Mouse (Mus musculus) embryonic facial prominence, embryonic 15.5 days (tissue): ENCODE results near the gene Pecam1. TPM values are rescaled to one million over a fixed set of nuclear protein-coding genes. Genes with fewer than 3 reads are reported as not detected.

Source experiments
- ATAC-seq: fragments of 200-750 bp; cut with Nextera tagmentation; 2 replicates; pipeline ENCODE4 v1.8.0; 2017; ENCODE audit warnings: low read depth, moderate TSS enrichment; ENCODE audit not compliant: insufficient number of reproducible peaks, low FRiP score, low TSS enrichment
- H3K27ac ChIP-seq: fragments of 300-500 bp; sonication (generic); replicated peaks from 2 replicates; pipeline ENCODE4 v1.5.1; 2015; ENCODE audit warnings: mild to moderate bottlenecking, inconsistent platforms
- H3K27me3 ChIP-seq: fragments of 300-500 bp; sonication (generic); 2 replicates; pipeline ENCODE4 v1.6.1; 2015; ENCODE audit warnings: inconsistent platforms
- H3K36me3 ChIP-seq: fragments of 300-500 bp; sonication (generic); 2 replicates; pipeline ENCODE4 v1.6.1; 2015; ENCODE audit warnings: mild to moderate bottlenecking, inconsistent platforms
- H3K4me1 ChIP-seq: fragments of 300-500 bp; sonication (generic); 2 replicates; pipeline ENCODE4 v1.6.1; 2015; ENCODE audit warnings: inconsistent platforms
- H3K4me2 ChIP-seq: fragments of 300-500 bp; sonication (generic); replicated peaks from 2 replicates; pipeline ENCODE4 v1.6.1; 2015; ENCODE audit warnings: mild to moderate bottlenecking, inconsistent platforms
- H3K4me3 ChIP-seq: fragments of 300-500 bp; sonication (generic); replicated peaks from 2 replicates; pipeline ENCODE4 v1.5.1; 2015; ENCODE audit warnings: mild to moderate bottlenecking, inconsistent platforms
- H3K9ac ChIP-seq: fragments of 300-500 bp; sonication (generic); 2 replicates; pipeline ENCODE4 v1.6.1; 2015; ENCODE audit warnings: inconsistent platforms
- H3K9me3 ChIP-seq: fragments of 300-500 bp; sonication (generic); replicated peaks from 2 replicates; pipeline ENCODE4 v1.6.1; 2016; ENCODE audit warnings: inconsistent platforms
- WGBS: fragments of 180-500 bp; shearing (Covaris S2); methylation state at CpG from one replicate; pipeline ENCODE4 v1.1.7; 2015; 5-methylcytosine and 5-hydroxymethylcytosine counted together
- polyA plus RNA-seq: library from polyadenylated mRNA; unstranded; fragments of >200 nt; fragmentation: Nextera tagmentation; extraction: Ambion mirVana; gene quantifications from 2 replicates; pipeline ENCODE4 v1.2.1, GENCODE M21; 2015

The Pecam1 gene
- 43.6 and 43.7 TPM in 2 replicates for polyA plus RNA-seq

DNA sequence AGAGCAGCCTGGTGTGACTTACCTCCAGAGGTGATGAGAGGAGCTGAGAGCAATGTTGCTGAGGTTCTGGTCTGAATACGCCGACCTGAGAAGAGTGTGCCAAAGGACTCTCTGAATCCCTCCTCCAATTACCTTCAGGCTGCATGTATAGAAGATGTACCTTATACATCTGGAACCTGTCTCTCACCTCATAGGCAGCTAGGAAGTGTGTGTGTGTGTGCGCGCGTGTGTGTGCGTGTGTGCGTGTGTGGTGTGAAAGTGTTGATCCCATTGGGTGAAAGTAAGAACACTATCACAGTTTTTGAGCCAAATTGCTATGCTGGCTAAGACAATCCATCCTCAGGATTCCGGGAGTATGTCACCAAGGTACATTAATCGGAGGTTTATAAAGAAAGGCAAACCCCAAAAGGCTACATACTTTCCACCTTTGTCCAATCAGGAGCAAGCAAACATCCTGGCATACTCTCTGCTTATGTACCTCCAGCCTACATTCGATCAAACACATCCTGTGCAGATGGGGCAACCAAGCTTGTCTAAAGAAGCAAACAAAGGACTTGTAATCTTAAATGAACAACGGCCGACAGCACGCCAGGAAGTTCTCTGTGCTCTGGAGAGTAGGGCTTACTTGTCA, at the start of gene Pecam1:
Gene Pecam1 (minus strand): TSS at position 508 of the 631 bp plus-strand sequence.
- Histone ChIP-seq H3K4me2 (no peak within 1 kb of the TSS), H3K9ac (no peak within 1 kb of the TSS), H3K27me3 (no peaks in the 10 kb centered on the region), H3K9me3 (no peaks in the 10 kb centered on the region), H3K27ac (no peak within 1 kb of the TSS), H3K4me1 (no peaks in the 10 kb centered on the region), H3K36me3 (no peaks in the 10 kb centered on the region), H3K4me3 (no peak within 1 kb of the TSS)
- WGBS = 83% methylated on average over 13 of the region's 13 CpGs
- no peak for ATAC-seq

- Histone ChIP-seq H3K9ac (no peak overlapping the region), H3K4me2 (no peak overlapping the region), H3K9me3 (no peaks in the 10 kb centered on the region), H3K4me1 (peaks cover 12% of the 10 kb centered on the region; the same call in 1 of the 2 replicates), H3K36me3 (peaks cover 49% of the 10 kb centered on the region), H3K4me3 (no peak overlapping the region), H3K27ac (0 out of 2 replicates have a peak overlapping the region, but pooled peaks have one; percentile 41), H3K27me3 (no peaks in the 10 kb centered on the region)
- peak; percentile 83 for ATAC-seq
- WGBS = 25% methylated on average over 9 of the region's 9 CpGs
Measured at GRCm38 (mm10) chr11:106795679-106796078, 45.3 kb upstream of the Pecam1 start.

DNA sequence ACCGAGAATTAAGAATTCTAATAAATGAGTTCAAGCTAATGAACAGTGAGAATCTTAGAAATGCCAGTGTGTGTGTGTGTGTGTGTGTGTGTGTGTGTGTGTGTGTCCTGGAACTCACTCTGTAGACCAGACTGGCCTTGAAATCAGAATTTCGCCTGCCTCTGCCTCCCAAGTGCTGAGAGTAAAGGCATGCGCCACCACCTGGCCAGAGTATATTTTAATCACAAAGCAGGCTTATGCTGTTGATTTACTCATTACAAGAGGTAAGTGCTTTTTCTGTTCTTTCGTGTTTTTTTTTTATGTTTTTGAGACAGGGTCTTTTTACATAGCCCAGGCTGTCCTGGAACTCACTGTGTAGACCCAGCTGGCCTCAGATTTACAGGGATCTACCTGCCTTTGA, 43.4 kb upstream of the Pecam1 start:
- Histone ChIP-seq H3K9ac (no peak overlapping the region), H3K4me2 (no peak overlapping the region), H3K4me3 (no peak overlapping the region), H3K27ac (no peak overlapping the region), H3K36me3 (peaks cover 31% of the 10 kb centered on the region), H3K27me3 (no peaks in the 10 kb centered on the region), H3K4me1 (peaks cover 20% of the 10 kb centered on the region; the same call in 1 of the 2 replicates), H3K9me3 (no peaks in the 10 kb centered on the region)
- 76% methylated on average over 4 of the region's 4 CpGs for WGBS
- ATAC-seq = no peak

DNA sequence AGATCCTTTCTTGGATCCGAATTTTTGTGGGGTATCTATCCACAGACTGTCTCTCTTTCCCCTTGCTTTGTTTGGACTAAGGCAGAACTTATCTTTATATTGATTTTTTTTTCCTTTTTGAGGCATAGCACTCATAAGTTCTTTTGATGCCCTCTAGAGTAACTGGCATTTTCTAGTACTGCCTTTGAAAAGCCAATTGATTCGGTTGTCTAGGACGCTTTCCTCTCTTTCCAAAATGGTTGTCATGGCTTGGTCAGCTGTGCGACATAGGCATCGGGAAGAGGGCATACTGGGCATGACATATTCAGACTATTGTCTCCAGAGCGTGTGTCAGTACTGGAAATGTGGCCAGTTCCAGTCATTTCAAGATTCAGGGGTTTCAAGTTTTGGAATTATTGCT, 39.2 kb upstream of the Pecam1 start:
- H3K9me3 ChIP-seq = no peaks in the 10 kb centered on the region
- peak overlapping the region; percentile 71 for H3K4me2 ChIP-seq
- WGBS = under 1% methylated on average over 6 of the region's 6 CpGs
- no peak for ATAC-seq
- H3K4me1 ChIP-seq = peaks cover 26% of the 10 kb centered on the region
- H3K27ac ChIP-seq = peak overlapping the region; percentile 100
- no peaks in the 10 kb centered on the region for H3K27me3 ChIP-seq
- peak overlapping the region; percentile 93 for H3K9ac ChIP-seq
- peak overlapping the region; percentile 82 for H3K4me3 ChIP-seq
- peaks cover 23% of the 10 kb centered on the region for H3K36me3 ChIP-seq

- H3K36me3 ChIP-seq = peaks cover 24% of the 10 kb centered on the region
- H3K27ac ChIP-seq = peak within 1 kb of the TSS; percentile 100
- ATAC-seq = peak; percentile 93
- H3K4me3 ChIP-seq = peak within 1 kb of the TSS; percentile 82
- H3K4me2 ChIP-seq = peak within 1 kb of the TSS; percentile 71
- under 1% methylated on average over 58 of the region's 58 CpGs for WGBS
- H3K9me3 ChIP-seq = no peaks in the 10 kb centered on the region
- H3K4me1 ChIP-seq = peaks cover 20% of the 10 kb centered on the region
- H3K27me3 ChIP-seq = no peaks in the 10 kb centered on the region
- peak within 1 kb of the TSS; percentile 93 for H3K9ac ChIP-seq
Measured at GRCm38 (mm10) chr11:106788775-106789459, 38.5 kb upstream of the Pecam1 start, which contains the start of the genes Ddx5 and Cep95. Gene Ddx5 (minus strand): TSS chr11:106789185. Gene Cep95 (plus strand): TSS chr11:106789252.

DNA sequence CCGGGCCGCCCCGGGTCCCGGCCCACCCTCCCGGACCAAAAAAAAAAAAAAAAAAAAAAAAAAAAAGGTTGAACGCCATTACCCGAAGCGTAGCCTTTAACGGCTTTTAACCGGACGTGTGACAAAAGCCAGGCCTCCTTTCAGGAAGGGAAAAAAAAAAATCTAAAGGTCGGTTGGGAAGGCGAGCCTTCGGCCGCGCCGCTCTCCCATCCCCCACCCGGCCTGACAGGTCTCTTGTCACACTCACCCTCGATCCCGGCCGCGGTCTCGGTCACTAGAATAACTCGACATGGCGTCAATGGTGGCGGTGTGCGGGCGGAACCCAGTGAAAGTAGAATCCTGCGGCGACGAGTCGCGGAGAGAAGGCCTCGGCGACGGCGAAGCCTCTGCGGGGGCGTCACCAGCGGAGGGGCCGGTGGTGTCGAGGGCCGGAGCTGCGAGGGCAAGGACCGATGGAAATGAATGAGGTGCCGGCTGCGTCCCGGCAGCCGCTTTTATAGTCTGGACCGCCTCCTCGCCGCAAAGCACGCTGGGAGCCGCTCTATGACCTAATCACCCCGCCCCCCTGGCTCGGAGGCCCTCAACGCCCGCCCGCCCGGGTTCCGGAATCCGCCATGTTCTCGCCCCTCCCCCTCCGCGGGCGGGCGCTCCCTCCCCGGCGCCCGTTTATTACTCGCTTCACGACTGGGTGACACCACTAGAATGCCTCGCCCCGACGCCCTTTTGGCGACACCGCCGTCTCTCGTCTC, 37.8 kb upstream of the Pecam1 start:
- peak overlapping the region; percentile 82 for H3K4me3 ChIP-seq
- peak overlapping the region; percentile 100 for H3K27ac ChIP-seq
- WGBS = under 1% methylated on average over 79 of the region's 79 CpGs
- peak; percentile 86 for ATAC-seq
- no peaks in the 10 kb centered on the region for H3K9me3 ChIP-seq
- H3K27me3 ChIP-seq = no peaks in the 10 kb centered on the region
- peaks cover 30% of the 10 kb centered on the region for H3K36me3 ChIP-seq
- H3K4me2 ChIP-seq = peak overlapping the region; percentile 71
- H3K9ac ChIP-seq = peak overlapping the region; percentile 93
- H3K4me1 ChIP-seq = peaks cover 20% of the 10 kb centered on the region

GRCm38 (mm10) chr11:106787131-106788025, 37.0 kb upstream of the Pecam1 start:
- ATAC-seq = peak; percentile 30; the same call in 1 of the 2 replicates
- Histone ChIP-seq H3K36me3 (peaks cover 36% of the 10 kb centered on the region), H3K4me2 (peak overlapping the region; percentile 69), H3K4me1 (peaks cover 20% of the 10 kb centered on the region), H3K9me3 (no peaks in the 10 kb centered on the region), H3K9ac (peak overlapping the region; percentile 93), H3K27ac (peak overlapping the region; percentile 100), H3K27me3 (no peaks in the 10 kb centered on the region), H3K4me3 (peak overlapping the region; percentile 82)
- under 1% methylated on average over 65 of the region's 65 CpGs for WGBS

DNA sequence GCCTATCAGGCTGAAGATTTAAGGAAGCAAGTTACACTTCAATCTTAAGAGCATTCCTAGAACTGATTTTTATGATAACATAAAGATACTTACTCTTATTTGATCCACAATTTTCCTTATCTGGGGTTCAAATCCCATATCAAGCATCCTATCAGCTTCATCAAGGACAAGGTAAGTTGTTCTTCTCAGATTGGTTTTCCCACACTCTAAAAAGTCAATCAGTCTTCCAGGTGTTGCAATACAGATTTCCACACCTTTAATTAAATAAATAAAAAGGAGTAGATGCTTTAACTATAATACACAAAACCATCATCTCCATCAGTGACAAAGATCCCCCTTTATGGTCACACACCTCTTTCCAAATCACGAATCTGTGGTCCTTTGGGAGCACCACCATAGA, 34.6 kb upstream of the Pecam1 start:
- Histone ChIP-seq H3K4me2 (no peak overlapping the region), H3K4me1 (peaks cover 15% of the 10 kb centered on the region), H3K4me3 (peak overlapping the region; percentile 82; the same call in 1 of the 2 replicates), H3K27ac (no peak overlapping the region), H3K9ac (no peak overlapping the region), H3K27me3 (no peaks in the 10 kb centered on the region), H3K9me3 (no peaks in the 10 kb centered on the region), H3K36me3 (peaks cover 51% of the 10 kb centered on the region)
- 64% methylated on average over 1 of the region's 1 CpGs for WGBS
- ATAC-seq = no peak

DNA sequence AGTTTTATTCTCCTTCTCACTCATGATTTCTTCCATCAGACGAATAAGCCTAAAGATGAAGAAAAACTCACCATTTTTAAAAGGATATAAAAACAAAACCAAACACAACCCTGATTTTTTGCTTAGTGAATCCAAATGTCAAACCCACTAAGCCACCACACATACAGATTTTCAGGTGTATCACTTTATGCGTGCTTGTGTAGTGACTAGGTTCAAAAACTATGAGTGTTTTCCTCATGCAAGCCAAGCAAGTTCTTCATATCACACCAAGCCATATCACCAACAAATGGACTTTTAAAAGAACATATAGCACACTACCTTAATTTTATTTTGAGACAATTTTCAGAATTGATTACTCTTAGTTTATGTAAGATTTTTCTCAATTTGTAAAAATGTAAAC, 34.0 kb upstream of the Pecam1 start:
- Histone ChIP-seq H3K36me3 (peaks cover 53% of the 10 kb centered on the region), H3K9me3 (no peaks in the 10 kb centered on the region), H3K9ac (no peak overlapping the region), H3K4me1 (peaks cover 15% of the 10 kb centered on the region), H3K4me2 (no peak overlapping the region), H3K4me3 (no peak overlapping the region), H3K27me3 (no peaks in the 10 kb centered on the region), H3K27ac (no peak overlapping the region)
- 82% methylated on average over 2 of the region's 2 CpGs for WGBS
- ATAC-seq = no peak

DNA sequence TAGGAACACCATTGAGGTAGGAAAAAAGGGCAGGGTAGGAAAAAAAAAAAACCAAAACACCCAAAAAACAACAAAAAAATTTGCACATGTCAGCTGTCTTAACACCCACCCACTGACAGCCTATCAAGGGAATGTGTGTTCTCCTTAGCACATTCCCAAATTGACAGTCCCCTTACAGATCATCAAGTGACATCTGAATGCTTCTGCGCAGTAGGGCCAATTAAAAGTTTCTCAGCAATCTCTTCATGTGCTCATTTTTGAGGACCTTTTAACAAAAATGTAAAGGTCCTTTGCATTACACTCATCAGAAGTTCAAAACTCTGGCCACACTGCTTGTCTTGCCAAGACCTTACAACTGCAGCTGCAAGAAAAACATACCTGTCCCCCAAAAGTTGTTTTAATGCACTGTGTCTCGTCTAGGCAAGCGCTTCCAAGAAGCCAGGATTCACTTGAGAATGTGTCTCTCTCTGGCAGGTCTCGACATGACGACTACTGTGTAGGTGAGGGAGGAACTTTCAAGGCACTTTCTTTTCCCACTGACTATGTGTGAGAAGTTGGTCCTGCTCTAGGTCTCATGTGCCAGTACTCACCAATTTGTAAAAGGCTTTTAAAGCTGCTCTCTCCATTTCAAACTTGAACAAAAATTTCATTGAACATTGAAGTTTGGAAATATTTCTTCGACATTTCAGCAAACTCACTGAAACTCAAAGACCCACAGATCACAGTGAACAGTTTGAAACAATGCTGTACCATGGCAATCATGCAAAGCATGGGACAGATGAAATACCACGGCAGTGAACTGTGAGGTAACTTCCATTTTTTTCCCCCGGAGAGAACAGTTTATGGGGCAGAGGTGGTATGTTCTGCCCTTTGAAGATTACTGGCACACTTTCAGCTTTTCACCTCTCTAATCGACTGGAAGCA, 32.7 kb upstream of the Pecam1 start:
- no peak for ATAC-seq
- Histone ChIP-seq H3K9me3 (no peaks in the 10 kb centered on the region), H3K36me3 (peaks cover 53% of the 10 kb centered on the region), H3K27ac (no peak overlapping the region), H3K9ac (no peak overlapping the region), H3K4me2 (no peak overlapping the region), H3K4me3 (no peak overlapping the region), H3K27me3 (no peaks in the 10 kb centered on the region), H3K4me1 (peaks cover 17% of the 10 kb centered on the region)
- WGBS = 71% methylated on average over 9 of the region's 9 CpGs
